Mouse (Mus musculus): ENCODE measurements around the gene Hopx. TPM values are rescaled to one million over a fixed set of nuclear protein-coding genes. Genes with fewer than 3 reads are reported as not detected.

The Hopx gene
- polyA plus RNA-seq, 1 experiment, result 88.6 TPM

- Histone ChIP-seq H3K27ac (ENCODE audit: insufficient read depth, low read length) (no peak overlapping the region), H3K4me3 (ENCODE audit: insufficient read depth, low read length) (no peak overlapping the region), H3K4me1 (ENCODE audit: control insufficient read depth, insufficient read depth, low read length) (no peaks in the 10 kb centered on the region)
- TF ChIP-seq POLR2A (IDR thresholded peaks at IDR 0.05; ENCODE audit: extremely low read depth, insufficient read depth, low read length) (no peak), CTCF (IDR thresholded peaks at IDR 0.05; ENCODE audit: extremely low read depth, insufficient read depth, low read length) (no peak)
Measured at GRCm38 (mm10) chr5:77085753-77086450, 29.0 kb downstream of the Hopx start.

GRCm38 (mm10) chr5:77084418-77084817 lies 30.5 kb downstream of the Hopx start:
- no peaks in the 10 kb centered on the region for H3K4me1 ChIP-seq (ENCODE audit: control insufficient read depth, insufficient read depth, low read length)
- TF ChIP-seq POLR2A (IDR thresholded peaks at IDR 0.05; ENCODE audit: extremely low read depth, insufficient read depth, low read length) (no peak), CTCF (IDR thresholded peaks at IDR 0.05; ENCODE audit: extremely low read depth, insufficient read depth, low read length) (no peak)

GRCm38 (mm10) chr5:77082735-77083134 lies 32.2 kb downstream of the Hopx start:
- no peaks in the 10 kb centered on the region for H3K4me1 ChIP-seq (ENCODE audit: control insufficient read depth, insufficient read depth, low read length)
- H3K27ac ChIP-seq (ENCODE audit: insufficient read depth, low read length), result no peak overlapping the region
- H3K4me3 ChIP-seq (ENCODE audit: insufficient read depth, low read length), result no peak overlapping the region
- no peak for TF ChIP-seq POLR2A (IDR thresholded peaks at IDR 0.05; ENCODE audit: extremely low read depth, insufficient read depth, low read length)
- no peak for TF ChIP-seq CTCF (IDR thresholded peaks at IDR 0.05; ENCODE audit: extremely low read depth, insufficient read depth, low read length)

More at GRCm38 (mm10) chr5:77084418-77084817, 30.5 kb downstream of the Hopx start:
- Histone ChIP-seq H3K27ac (ENCODE audit: insufficient read depth, low read length) (no peak overlapping the region), H3K4me3 (ENCODE audit: insufficient read depth, low read length) (no peak overlapping the region)

GRCm38 (mm10) chr5:77080761-77081160 lies 34.2 kb downstream of the Hopx start:
- Histone ChIP-seq H3K27ac (ENCODE audit: insufficient read depth, low read length) (no peak overlapping the region), H3K4me1 (ENCODE audit: control insufficient read depth, insufficient read depth, low read length) (no peaks in the 10 kb centered on the region), H3K4me3 (ENCODE audit: insufficient read depth, low read length) (no peak overlapping the region)
- no peak for TF ChIP-seq CTCF (IDR thresholded peaks at IDR 0.05; ENCODE audit: extremely low read depth, insufficient read depth, low read length)
- no peak for TF ChIP-seq POLR2A (IDR thresholded peaks at IDR 0.05; ENCODE audit: extremely low read depth, insufficient read depth, low read length)

GRCm38 (mm10) chr5:77075951-77076350 lies 39.0 kb downstream of the Hopx start:
- H3K4me1 ChIP-seq (ENCODE audit: control insufficient read depth, insufficient read depth, low read length), result peaks cover 5% of the 10 kb centered on the region; the same call in 1 of the 2 replicates
- no peak overlapping the region for H3K27ac ChIP-seq (ENCODE audit: insufficient read depth, low read length)
- H3K4me3 ChIP-seq (ENCODE audit: insufficient read depth, low read length), result no peak overlapping the region
- TF ChIP-seq CTCF (IDR thresholded peaks at IDR 0.05; ENCODE audit: extremely low read depth, insufficient read depth, low read length) (no peak), POLR2A (IDR thresholded peaks at IDR 0.05; ENCODE audit: extremely low read depth, insufficient read depth, low read length) (no peak)

DNA sequence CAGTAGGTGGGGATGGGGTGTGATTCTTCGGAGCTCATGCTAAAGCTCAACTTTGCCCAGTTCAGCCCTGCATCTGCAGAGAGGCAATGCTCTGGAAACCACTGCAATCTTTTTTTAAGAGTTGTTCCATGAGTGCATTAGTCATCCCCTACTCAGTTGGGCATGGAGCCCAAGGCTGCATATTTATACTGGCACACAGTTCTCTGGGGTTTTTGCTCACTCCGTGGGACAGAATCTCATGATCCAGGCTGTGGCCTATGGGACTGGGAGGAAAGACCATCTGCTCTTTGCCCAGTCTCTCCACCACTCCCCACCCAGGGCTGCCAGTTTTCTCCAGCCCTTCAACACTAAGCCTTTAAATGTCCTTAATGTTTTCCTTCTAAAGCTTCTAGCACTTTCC lies 40.0 kb downstream of the Hopx start:
- no peak for TF ChIP-seq CTCF (IDR thresholded peaks at IDR 0.05; ENCODE audit: extremely low read depth, insufficient read depth, low read length)
- no peak for TF ChIP-seq POLR2A (IDR thresholded peaks at IDR 0.05; ENCODE audit: extremely low read depth, insufficient read depth, low read length)
- no peak overlapping the region for H3K27ac ChIP-seq (ENCODE audit: insufficient read depth, low read length)
- H3K4me1 ChIP-seq (ENCODE audit: control insufficient read depth, insufficient read depth, low read length), result peaks cover 5% of the 10 kb centered on the region; the same call in 1 of the 2 replicates
- H3K4me3 ChIP-seq (ENCODE audit: insufficient read depth, low read length), result no peak overlapping the region

GRCm38 (mm10) chr5:77073794-77074193 lies 41.1 kb downstream of the Hopx start:
- TF ChIP-seq CTCF (IDR thresholded peaks at IDR 0.05; ENCODE audit: extremely low read depth, insufficient read depth, low read length) (no peak), POLR2A (IDR thresholded peaks at IDR 0.05; ENCODE audit: extremely low read depth, insufficient read depth, low read length) (no peak)
- H3K4me1 ChIP-seq (ENCODE audit: control insufficient read depth, insufficient read depth, low read length), result peaks cover 5% of the 10 kb centered on the region; the same call in 1 of the 2 replicates
- H3K4me3 ChIP-seq (ENCODE audit: insufficient read depth, low read length), result no peak overlapping the region
- no peak overlapping the region for H3K27ac ChIP-seq (ENCODE audit: insufficient read depth, low read length)

GRCm38 (mm10) chr5:77071626-77072025 lies 43.3 kb downstream of the Hopx start:
- no peak overlapping the region for H3K4me3 ChIP-seq (ENCODE audit: insufficient read depth, low read length)
- TF ChIP-seq POLR2A (IDR thresholded peaks at IDR 0.05; ENCODE audit: extremely low read depth, insufficient read depth, low read length) (no peak), CTCF (IDR thresholded peaks at IDR 0.05; ENCODE audit: extremely low read depth, insufficient read depth, low read length) (peak; percentile 20; the same call in 1 of the 2 replicates)
- H3K4me1 ChIP-seq (ENCODE audit: control insufficient read depth, insufficient read depth, low read length), result peaks cover 5% of the 10 kb centered on the region; the same call in 1 of the 2 replicates
- no peak overlapping the region for H3K27ac ChIP-seq (ENCODE audit: insufficient read depth, low read length)

GRCm38 (mm10) chr5:77070987-77071386 lies 43.9 kb downstream of the Hopx start:
- TF ChIP-seq POLR2A (IDR thresholded peaks at IDR 0.05; ENCODE audit: extremely low read depth, insufficient read depth, low read length), result no peak
- no peak for TF ChIP-seq CTCF (IDR thresholded peaks at IDR 0.05; ENCODE audit: extremely low read depth, insufficient read depth, low read length)
- H3K4me3 ChIP-seq (ENCODE audit: insufficient read depth, low read length), result no peak overlapping the region
- H3K4me1 ChIP-seq (ENCODE audit: control insufficient read depth, insufficient read depth, low read length), result peaks cover 5% of the 10 kb centered on the region; the same call in 1 of the 2 replicates
- H3K27ac ChIP-seq (ENCODE audit: insufficient read depth, low read length), result no peak overlapping the region

- TF ChIP-seq POLR2A (IDR thresholded peaks at IDR 0.05; ENCODE audit: extremely low read depth, insufficient read depth, low read length) (no peak), CTCF (IDR thresholded peaks at IDR 0.05; ENCODE audit: extremely low read depth, insufficient read depth, low read length) (no peak)
- Histone ChIP-seq H3K4me3 (ENCODE audit: insufficient read depth, low read length) (no peak overlapping the region), H3K4me1 (ENCODE audit: control insufficient read depth, insufficient read depth, low read length) (no peaks in the 10 kb centered on the region), H3K27ac (ENCODE audit: insufficient read depth, low read length) (no peak overlapping the region)
Measured at GRCm38 (mm10) chr5:77067321-77067720, 47.6 kb downstream of the Hopx start.

Measured in cortical plate, adult 2 months (tissue).